Mouse (Mus musculus): Measurements from ENCODE around the gene Tbc1d22a. TPM values are rescaled to one million over a fixed set of nuclear protein-coding genes. Genes with fewer than 3 reads are reported as not detected.

Tbc1d22a gene
- total RNA-seq (2012; rRNA removed) (15.1 and 15.9 TPM in 2 replicates), polyA plus RNA-seq (2012; ENCODE audit: insufficient read depth in 1 of 2, insufficient read length in 2 of 2, low read depth in 1 of 2, low replicate concordance in 2 of 2, missing spikeins in 1 of 2) (10 to 100 TPM in 1 of 2 experiments, not detected in 1; 21.1 TPM)

DNA sequence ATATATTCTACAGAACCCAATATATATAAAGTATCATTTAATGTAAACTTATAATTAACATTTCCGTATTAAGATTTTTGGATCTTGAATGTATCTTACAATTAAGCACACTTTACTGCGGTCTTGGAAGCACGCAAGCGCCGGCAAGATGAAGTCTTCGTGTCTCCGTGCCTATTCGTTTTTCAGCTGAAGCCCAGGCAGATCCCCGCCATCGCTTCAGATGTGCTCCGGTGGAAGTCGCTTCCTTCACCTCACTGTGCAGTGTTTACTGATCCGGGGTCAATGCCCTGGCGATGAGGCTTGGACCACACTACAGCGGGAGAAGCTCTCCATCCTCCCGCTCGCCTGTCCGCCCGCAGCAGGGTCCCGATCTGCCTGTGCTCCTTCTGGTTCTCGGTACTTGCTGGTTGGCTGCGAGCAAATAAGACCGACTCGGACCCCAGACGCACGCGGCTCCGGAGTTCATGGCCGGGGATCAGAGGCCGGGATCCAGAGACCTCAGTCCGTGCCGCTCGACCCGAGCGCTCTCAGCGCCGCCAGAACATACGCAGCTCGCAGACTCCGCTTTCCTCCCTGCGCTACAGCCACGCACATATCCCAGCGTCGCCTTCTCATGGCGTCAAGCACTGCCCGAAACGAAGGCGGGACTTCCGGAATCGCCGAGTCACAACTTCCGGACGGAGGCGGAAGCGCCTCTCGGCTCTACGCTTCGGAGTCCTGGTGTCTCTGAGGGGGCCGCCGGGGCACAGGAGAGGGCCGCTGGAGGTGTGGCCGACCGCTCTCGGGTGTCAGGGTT, at the start of gene Tbc1d22a:
Gene Tbc1d22a (plus strand): TSS at position 707 of the 796 bp plus-strand sequence.
- Histone ChIP-seq H3K9me3 (replicated peaks; ENCODE audit: insufficient read depth, low read length) (no peaks in the 10 kb centered on the region), H3K79me2 (ENCODE audit: control insufficient read depth, insufficient read depth, low read length, poor library complexity) (peaks cover 30% of the 10 kb centered on the region), H3K4me3 (ENCODE audit: control insufficient read depth in 1 of 2, insufficient read depth in 1 of 2, low read depth in 2 of 2, low read length in 2 of 2) (peak within 1 kb of the TSS; percentile 84 to 96), H3K36me3 (ENCODE audit: control insufficient read depth in 1 of 2, insufficient read depth in 2 of 2, low read length in 2 of 2) (peaks cover 0 to 4% of the 10 kb centered on the region in 2 experiments; a peak in 1 of 4 replicates), H3K9ac (ENCODE audit: control insufficient read depth, low read depth, low read length, poor library complexity, severe bottlenecking) (peak within 1 kb of the TSS; percentile 86), H3K4me1 (ENCODE audit: control insufficient read depth in 1 of 2, insufficient read depth in 2 of 2, low read length in 2 of 2) (peaks cover 0 to 3% of the 10 kb centered on the region in 2 experiments; a peak in 3 of 4 replicates), H3K27ac (ENCODE audit: control insufficient read depth, low read depth, low read length) (peak within 1 kb of the TSS; percentile 75), H3K27me3 (ENCODE audit: control insufficient read depth in 1 of 2, insufficient read depth in 2 of 2, low read length in 2 of 2) (no peaks in the 10 kb centered on the region)
- DNase-seq (ENCODE audit: low read depth, low spot score), result peak; percentile 97
- TF ChIP-seq GABPA (IDR thresholded peaks at IDR 0.05; ENCODE audit: low read depth, low read length) (no peak), POLR2AphosphoS2 (IDR thresholded peaks at IDR 0.05; ENCODE audit: low read length) (peak; percentile 90), MAFK (IDR thresholded peaks at IDR 0.05; ENCODE audit: borderline replicate concordance, low read depth, low read length) (no peak), TAL1 (IDR thresholded peaks at IDR 0.05; ENCODE audit: low read length) (no peak), BHLHE40 (IDR thresholded peaks at IDR 0.05; ENCODE audit: borderline replicate concordance, low read depth, low read length) (no peak), TBP (IDR thresholded peaks at IDR 0.05; ENCODE audit: low read depth, low read length) (peak; percentile 66), MEF2A (IDR thresholded peaks at IDR 0.05; ENCODE audit: extremely low read depth, insufficient replicate concordance, low read depth, low read length, poor library complexity, severe bottlenecking) (no peak), RAD21 (IDR thresholded peaks at IDR 0.05; ENCODE audit: low read depth, low read length) (no peak), USF2 (IDR thresholded peaks at IDR 0.05; ENCODE audit: borderline replicate concordance in 1 of 2, insufficient read depth in 1 of 2, low read depth in 1 of 2, low read length in 2 of 2) (no peak), ETS1 (IDR thresholded peaks at IDR 0.05; ENCODE audit: low read depth, low read length) (no peak; the same call in 1 of the 2 replicates), NELFE (IDR thresholded peaks at IDR 0.05; ENCODE audit: low read depth, low read length) (peak; percentile 91), MYB (IDR thresholded peaks at IDR 0.05; ENCODE audit: low read depth, low read length) (no peak), TCF12 (IDR thresholded peaks at IDR 0.05; ENCODE audit: low read depth, low read length) (peak; percentile 66; the same call in 1 of the 2 replicates), GATA1 (IDR thresholded peaks at IDR 0.05; ENCODE audit: low read depth, low read length) (no peak), CHD1 (IDR thresholded peaks at IDR 0.05; ENCODE audit: low read depth, low read length) (no peak), CHD2 (IDR thresholded peaks at IDR 0.05; ENCODE audit: low read length) (no peak), CTCF (IDR thresholded peaks at IDR 0.05 in 2 of 3, conservative IDR thresholded peaks at IDR 0.05 in 1 of 3; ENCODE audit: control insufficient read depth in 1 of 3, insufficient read depth in 1 of 3, low read depth in 2 of 3, low read length in 3 of 3, poor library complexity in 1 of 3, severe bottlenecking in 1 of 3) (no peak), USF1 (IDR thresholded peaks at IDR 0.05; ENCODE audit: low read depth, low read length) (no peak), MAZ (IDR thresholded peaks at IDR 0.05; ENCODE audit: low read depth, low read length) (0 out of 2 replicates have a peak, but pooled peaks have one; percentile 37), KAT2A (conservative IDR thresholded peaks at IDR 0.05; ENCODE audit: low read depth, low read length) (peak; percentile 70; the same call in 1 of the 2 replicates), UBTF (IDR thresholded peaks at IDR 0.05; ENCODE audit: borderline replicate concordance, insufficient read depth, low read depth, low read length) (no peak), NRF1 (IDR thresholded peaks at IDR 0.05; ENCODE audit: insufficient read depth, low read depth, low read length, poor library complexity, severe bottlenecking) (peak; percentile 73), ZNF384 (IDR thresholded peaks at IDR 0.05; ENCODE audit: low read depth, low read length) (no peak), MYC (IDR thresholded peaks at IDR 0.05; ENCODE audit: low read depth, low read length) (peak; percentile 73; the same call in 1 of the 2 replicates), ZC3H11A (IDR thresholded peaks at IDR 0.05; ENCODE audit: low read depth, low read length) (no peak), SMC3 (IDR thresholded peaks at IDR 0.05; ENCODE audit: low read depth, low read length) (no peak), RCOR1 (IDR thresholded peaks at IDR 0.05; ENCODE audit: low read depth, low read length) (0 out of 2 replicates have a peak, but pooled peaks have one; percentile 30), MAX (IDR thresholded peaks at IDR 0.05; ENCODE audit: low read length) (peak; percentile 86), ELF1 (IDR thresholded peaks at IDR 0.05; ENCODE audit: low read depth, low read length) (peak; percentile 97), EP300 (IDR thresholded peaks at IDR 0.05; ENCODE audit: low read depth in 1 of 2, low read length in 2 of 2) (no peak), ZKSCAN1 (IDR thresholded peaks at IDR 0.05; ENCODE audit: low read depth, low read length) (no peak), E2F4 (IDR thresholded peaks at IDR 0.05; ENCODE audit: borderline replicate concordance, low read depth, low read length) (no peak), MXI1 (IDR thresholded peaks at IDR 0.05; ENCODE audit: low read depth, low read length) (peak; percentile 98), JUND (IDR thresholded peaks at IDR 0.05; ENCODE audit: low read depth, low read length) (no peak), HCFC1 (IDR thresholded peaks at IDR 0.05; ENCODE audit: low read depth, low read length) (peak; percentile 94)

Measured in MEL (cell line).